Mouse (Mus musculus) spleen, adult 2 months (tissue): Measurements from ENCODE around the gene Akt2.

Experiments
- CTCF ChIP-seq: fragments of 200-500 bp; IDR thresholded peaks from 2 replicates; pipeline ENCODE4 v1.5.1; 2011; ENCODE audit warnings: mild to moderate bottlenecking, inconsistent platforms; ENCODE audit not compliant: insufficient read depth, insufficient read length, insufficient replicate concordance; ENCODE audit errors: extremely low read depth
- POLR2A ChIP-seq: fragments of 200-500 bp; IDR thresholded peaks from 2 replicates; pipeline ENCODE4 v1.6.1; 2011; ENCODE audit warnings: low read depth, low read length, inconsistent platforms

GRCm38 (mm10) chr7:27685220-27685619 lies 93.9 kb downstream of the Akt2 start:
- no peak for TF ChIP-seq POLR2A
- TF ChIP-seq CTCF, result no peak
